Mouse (Mus musculus) cerebellum, adult (tissue): ENCODE data around the gene Tufm.
A peak's percentile ranks its signal among the peaks of the same experiment; 100 is the strongest.

Source experiments
- ATAC-seq: cut with Nextera tagmentation; 2 replicates; pipeline ENCODE4 v1.9.2; 2017; ENCODE audit warnings: mild to moderate bottlenecking, moderate library complexity, mixed read lengths; ENCODE audit not compliant: insufficient number of reproducible peaks, low FRiP score, low TSS enrichment

The Tufm gene

DNA sequence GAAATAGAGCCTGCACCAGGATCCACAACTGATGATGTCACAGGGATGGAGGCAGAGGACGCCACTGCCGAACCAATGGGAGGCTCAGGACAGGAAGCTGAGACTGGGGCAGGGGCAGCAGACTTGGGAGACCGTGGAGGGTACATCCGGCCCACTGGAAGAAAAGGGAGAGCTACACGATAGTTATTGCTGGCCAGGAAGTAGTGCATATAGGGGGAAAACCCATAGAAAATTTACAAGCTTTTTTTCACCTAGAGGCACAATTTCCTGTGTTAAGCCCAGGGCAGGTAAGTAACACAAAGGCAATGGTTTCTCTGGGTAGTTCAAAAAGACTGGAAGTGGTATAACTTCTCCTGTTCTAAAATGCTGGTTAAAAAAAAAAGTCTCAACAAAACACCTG, 9.3 kb downstream of the Tufm start:
- no peak for ATAC-seq

DNA sequence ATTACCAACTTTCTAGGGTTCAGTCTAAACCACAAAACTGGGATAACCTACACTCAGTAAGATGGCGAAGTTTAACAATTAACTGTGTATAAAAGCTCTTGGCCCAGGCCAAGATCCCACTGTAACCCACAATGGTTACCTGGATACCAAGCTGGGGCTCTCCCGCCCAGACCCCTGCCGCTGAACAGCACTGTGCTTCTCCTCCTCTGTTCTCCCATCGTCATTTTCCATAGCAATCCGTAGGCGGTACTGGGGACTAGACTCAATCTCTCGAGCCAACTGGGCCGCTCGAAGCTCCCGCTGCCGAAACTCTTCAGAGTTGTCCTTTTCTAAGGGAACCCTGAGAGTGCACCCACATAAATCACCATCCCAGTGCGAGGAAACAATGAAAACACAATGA, 10.8 kb downstream of the Tufm start:
- ATAC-seq, result no peak

DNA sequence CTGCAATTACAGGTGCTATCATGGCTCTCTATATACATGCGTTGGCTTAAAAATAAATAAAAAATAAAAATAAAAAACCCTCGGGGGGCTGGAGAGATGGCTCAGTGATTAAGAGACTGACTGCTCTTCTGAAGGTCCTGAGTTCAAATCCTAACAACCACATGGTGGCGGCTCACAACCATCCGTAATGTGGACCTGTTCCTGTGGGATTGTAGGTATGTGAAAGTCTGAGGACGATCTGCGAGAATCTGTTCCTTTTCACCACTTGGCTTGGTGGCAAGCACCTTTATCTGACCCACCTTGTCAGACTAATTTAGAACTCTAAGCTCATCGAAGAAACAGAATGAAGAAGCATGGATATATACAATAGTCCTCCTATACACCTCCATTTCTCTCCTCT, 12.3 kb downstream of the Tufm start:
- no peak for ATAC-seq

DNA sequence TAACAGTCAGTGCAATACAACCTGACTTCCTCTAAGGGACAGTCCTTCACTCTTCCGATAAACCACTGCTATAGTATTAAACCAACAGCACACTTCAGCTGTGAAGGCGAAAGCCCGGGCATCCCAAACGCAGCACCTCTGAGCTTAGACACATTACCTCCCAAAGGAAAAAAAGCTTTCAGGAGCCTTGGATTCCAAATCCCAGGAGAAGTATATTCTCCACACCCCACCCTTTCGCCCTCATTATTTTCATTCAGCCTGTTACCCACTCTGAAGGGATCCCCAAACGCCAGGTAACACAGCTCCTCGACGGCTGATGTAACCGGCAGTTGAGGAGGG, 14.5 kb downstream of the Tufm start:
- ATAC-seq, result no peak

DNA sequence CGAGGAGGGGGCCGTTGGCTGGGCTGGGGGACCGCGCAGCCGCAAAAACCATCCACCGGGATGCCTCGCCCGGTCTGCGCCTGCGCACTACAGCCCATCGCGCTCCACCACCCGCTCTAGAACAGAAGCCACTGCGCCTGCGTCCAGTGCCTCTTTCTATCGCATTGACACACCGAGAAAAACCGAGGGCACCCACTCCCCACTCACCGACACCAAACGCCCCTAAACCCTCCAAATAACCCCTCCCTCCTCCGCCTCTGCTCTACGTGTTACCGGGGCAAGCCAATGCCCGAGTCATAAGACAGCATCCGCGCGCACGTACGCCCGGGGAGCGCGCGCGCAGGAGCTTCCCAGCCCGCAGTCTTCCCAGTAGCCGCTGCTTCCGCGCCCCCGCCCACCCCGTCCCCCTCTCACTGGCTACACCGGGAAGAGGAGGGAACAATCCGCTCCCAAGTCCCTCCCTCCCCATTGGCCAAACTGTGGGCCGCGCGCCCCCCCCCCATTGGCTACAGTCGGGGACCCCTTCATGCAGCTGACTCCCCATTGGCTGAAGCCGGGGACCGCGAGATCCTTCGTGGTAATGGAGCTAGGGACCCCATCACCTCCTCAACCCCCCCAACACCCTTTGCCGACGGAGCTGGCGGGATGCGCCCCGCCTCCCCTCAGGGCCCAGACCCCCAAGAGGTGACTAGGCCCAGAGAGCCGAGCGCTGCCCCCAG, 15.0 kb downstream of the Tufm start:
- ATAC-seq, result peak; percentile 72

DNA sequence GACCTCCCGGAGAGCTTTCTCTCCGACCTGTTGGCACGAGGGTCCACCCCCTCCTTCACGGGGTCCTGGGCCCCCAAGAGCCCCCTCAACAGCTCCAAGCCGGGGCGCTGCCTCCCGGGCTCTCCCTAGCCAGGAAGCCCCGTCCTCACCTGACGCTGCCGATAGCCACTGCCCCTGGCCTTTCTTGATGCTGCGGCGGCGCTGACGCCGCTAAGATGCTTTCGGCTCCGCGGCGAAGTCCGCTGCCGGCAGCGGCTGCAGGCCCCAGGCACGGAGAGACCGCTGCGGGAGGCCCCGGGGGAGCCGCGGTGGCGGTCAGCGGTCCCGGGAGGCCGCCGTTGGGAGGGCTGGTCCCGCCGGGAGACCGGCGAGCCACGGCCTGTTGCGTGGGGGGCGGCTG, 15.6 kb downstream of the Tufm start:
- no peak for ATAC-seq

DNA sequence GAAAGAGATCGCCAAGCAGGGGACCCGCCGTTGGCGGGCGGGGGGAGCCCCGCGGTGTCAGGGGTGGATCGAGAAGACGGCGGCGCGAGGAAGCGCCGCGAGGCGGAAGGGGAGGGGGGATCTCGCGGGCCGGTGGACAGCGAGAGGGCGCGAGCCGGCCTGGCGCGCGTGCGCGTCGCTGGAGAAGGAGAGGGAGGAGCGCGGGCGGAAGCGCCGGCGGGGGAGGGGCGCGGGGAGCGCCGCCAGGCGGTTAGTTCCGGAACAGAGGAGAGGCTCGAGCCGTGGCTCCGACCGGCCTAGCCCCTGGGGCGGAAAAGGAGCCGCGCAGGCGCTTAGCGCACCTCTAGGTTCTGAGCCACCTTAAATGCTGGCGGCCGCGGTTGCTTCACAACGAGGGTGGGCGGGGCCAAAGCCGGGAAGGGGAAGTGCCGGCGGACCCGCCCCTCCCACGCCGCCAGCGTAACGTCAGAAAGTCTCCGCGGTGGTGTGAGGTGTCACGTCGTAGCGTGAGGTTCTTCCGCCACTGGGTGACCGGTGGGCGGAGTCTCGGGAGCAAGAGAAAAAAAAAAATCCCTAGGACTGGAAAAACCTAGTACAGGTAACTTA, 16.2 kb downstream of the Tufm start, which contains the start of gene Atxn2l:
Atxn2l (minus strand) TSS at position 165 of the 606 bp plus-strand sequence.
- ATAC-seq, result peak; percentile 88

DNA sequence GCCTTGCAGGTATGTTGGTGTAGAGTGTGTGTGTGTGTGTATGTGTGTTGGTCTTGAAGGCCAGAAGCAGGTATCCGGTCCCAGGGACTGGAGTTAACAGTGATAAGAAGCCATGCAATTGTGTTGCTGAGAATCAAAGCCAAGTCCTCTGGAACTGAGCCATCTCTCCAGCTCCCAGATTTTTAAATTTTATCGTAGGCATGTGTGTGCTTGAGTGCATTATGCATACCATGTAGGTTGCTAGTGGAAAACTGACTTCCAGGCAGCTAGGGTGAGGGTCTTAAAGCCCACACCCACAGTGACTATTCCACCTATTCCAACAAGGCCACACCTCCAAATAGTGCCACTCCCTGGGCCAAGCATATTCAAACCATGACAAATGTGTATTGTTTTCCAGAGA, 17.8 kb downstream of the Tufm start:
- no peak for ATAC-seq

DNA sequence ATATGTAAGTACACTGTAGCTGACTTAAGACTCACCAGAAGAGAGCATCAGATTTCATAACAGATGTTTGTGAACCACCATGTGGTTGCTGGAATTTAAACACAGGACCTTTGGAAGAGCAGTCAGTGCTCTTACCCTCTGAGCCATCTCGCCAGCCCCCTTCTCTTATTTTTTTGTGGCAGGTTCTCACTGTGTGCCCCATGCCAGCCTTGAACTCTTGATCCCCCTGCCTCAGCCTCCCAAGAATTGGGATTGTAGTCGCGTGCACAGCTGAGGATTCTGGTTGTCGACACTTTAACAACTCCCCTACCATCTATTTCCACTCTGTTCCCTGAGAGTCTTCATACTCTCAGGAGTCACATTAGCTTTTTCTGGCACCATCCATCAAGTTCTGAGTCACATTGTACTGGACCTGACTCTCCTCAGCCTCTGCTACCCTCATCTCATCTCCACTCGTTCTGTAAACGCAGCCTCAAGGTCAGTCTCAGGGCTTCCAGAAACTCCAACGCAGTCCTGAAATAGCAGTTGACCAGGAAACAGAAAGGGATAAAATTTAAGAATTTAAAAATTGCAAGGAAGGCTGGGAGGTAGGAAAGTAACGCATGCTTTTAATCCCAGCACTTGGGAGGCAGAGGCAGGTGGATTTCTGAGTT, 20.1 kb downstream of the Tufm start:
- ATAC-seq, result no peak

DNA sequence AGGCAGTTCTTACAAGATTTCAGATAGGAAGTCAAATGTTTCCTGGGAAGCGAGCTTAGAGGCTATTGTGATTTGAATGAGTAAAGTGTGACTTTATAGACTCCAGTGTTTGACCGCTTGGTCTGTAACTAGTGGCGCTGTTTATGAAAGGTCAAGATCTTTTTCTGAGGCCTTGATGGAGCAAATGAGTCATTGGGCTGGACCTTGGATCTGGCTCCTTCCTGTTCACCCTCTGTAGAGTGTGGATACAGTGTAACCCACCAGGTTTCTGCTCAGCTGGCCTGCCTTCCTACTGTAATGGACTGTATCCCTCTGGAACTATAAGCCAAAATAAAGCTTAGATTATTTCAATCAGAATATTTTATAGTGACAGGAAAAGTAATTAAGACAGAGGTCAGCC, 24.1 kb downstream of the Tufm start:
- no peak for ATAC-seq

DNA sequence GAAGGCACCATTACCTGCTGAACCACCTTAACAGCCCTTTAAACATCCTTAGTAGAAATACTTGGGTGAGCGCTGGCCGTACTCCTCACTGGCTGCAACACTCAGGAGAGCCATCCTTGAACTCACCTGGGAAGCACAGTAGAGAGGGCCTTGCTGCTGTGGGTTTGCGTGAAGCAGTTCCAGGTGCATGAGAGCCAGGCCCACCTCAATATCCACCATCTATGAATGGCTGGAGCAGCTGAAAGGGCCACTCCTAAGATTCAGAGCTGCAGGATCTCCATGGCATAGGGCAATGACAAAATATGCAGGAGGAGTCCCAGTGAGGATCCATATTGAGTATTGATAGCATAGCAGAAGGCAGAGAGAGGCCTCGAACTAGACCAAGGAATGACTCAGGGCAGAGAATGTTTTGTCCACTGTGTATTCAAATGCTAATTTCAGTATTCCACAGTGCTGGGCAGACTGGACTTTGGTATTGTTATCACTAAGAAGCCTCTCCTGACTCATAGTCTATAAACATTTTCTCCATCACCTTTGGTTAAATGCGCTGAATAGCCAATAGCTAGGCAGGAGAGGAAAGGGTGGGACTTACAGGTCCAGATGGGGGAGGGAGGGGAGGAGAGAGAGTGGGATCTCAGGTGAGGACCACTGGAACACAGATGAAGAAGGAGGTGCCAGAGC, 31.2 kb downstream of the Tufm start:
- no peak for ATAC-seq

DNA sequence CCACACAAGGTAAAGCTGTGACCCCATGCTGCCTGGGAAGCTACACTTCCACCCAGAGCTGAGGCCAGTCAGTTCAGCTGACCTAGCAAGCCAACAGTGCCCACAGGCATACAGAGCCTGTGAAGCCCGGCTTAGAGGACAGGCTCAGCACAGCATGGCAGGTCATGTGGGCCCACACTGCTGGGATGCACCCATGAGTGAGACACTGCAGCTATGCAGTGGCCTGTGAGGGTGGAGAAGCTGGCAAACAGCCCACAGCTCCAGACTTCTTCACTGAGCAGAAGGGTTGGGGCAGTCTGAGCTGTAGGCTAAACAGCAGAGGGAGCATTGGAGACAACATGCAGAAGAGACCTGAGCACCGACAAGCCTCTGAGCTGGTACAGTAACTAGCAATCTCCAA, 32.4 kb downstream of the Tufm start:
- no peak for ATAC-seq

DNA sequence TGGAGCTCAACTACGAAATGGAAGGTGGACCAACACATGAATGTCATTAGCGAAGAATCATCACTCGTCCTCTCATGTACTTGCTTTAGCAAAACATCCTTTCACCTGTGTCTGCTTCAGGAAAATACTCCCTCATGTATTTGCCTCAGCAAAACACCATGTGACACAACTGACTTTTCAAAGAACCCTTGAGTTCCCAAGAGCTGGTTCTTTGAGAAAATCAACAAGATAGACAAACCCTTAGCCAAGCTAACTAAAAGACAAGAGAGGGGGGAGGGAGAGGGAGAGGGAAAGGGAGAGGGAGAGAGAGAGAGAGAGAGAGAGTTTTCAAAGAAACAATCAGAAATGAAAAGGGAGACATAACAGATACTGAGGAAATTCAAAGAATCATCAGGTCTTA, 36.2 kb downstream of the Tufm start:
- ATAC-seq, result no peak

DNA sequence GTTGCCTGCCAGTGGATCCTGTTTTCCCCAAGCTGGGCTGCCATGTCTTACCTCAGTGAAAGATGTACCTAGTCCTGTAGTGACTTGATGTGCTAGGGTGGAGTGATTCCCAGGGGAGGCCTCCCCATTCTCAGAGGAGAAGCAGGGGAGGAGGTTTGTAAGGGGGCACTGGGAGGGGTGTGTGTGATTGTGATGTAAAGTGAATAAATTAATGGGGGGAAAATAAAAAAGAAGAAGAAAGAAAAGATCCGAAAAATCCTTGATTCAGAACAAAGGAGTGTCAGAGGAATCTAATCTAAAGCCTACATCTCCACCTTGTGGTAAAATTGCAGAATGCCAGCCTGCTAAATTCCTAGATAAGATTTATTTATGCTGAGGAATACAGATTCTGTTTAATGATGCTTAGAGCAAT, 41.0 kb downstream of the Tufm start:
- no peak; the same call in 1 of the 2 replicates for ATAC-seq

DNA sequence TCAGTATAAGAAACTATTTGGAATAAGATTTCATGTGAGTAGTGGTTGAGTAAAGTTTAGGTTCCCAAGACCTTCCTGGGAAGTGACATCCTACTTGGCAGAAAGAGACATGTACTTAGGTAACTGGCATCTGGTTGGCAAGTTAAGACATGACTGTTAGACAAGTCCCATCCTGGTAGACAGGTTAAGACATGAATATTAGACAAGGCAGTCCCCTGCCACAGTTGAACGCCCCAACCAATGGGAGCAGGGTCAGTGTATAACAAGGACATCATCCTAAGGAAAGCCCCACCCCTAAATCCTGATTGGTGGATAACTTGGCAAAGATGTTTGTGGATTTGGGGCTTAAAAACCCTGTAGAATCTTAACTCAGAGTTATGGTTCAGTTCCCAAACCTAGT, 46.3 kb downstream of the Tufm start:
- ATAC-seq, result no peak

DNA sequence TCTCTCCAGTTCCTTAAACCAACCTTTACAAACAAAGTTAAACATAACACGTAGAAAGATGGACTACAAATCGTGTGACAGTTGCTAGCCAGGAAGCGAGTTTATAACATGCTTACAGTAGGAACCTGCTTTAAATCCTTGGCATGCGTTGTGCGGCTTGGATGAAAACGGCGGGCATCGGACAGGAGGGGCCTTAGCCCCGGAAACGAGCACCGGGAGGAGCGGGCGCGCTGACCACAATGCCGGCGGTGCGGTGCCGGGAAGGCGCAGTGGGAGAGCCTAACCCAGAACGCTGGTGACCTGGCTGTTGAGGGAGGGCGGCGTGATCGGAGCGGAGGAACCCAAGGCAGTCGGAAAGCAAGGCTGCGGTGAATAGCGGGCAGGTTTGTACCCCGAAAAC, 48.6 kb downstream of the Tufm start:
- ATAC-seq, result no peak

DNA sequence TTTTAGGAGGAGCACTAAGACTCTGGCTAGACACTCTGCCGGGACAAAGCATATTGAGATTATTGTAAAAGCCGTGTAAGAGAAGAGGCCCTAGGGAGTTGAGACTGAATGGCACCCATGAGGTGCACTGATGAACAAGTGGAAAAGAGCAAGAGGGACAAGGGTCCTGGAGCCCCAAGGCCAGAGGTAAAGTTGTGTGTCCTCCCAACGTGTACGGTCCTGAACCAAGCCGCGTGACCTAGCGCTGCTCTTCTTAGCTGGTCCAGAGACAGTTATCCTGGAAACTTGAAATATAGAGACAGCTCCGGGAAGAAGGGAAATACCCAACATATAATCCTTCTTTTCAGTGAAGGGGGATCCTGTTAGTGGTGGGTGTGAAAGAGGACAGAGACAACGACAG, 49.3 kb downstream of the Tufm start:
- no peak for ATAC-seq

DNA sequence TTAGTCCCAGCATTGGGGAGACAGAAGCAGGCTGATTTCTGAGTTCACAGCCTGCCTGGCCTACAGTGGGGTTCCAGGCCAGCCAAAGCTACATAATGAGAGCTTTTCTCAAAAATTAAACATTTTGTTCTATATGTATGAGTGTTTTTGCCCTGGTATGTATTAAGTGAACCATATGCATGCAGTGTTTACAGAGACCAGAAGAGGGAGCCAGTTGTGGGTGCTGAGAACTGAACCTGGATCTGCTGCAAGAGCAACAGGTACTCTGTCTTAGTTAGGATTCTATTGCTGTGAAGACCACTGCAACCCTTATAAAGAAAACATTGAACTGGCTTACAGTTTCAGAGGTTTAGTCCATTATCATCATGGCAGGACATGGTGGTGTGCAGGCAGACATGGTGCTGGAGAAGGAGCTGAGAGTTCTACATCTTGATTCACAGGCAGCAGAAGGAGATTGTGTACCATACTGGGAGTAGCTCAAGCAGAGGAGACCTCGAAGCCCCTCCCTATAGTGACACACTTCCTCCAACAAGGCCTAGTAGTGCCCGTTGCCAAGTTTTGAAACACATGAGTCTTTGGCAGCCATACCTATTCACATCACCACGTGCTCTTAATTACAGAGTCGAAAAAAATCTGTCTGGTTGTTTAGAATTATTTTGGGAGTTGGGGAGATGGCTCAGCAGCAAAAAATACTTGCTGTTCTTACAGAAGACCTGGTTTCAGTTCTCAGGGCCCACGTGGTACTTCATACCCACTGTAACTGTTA, 50.8 kb downstream of the Tufm start:
- no peak for ATAC-seq
